Mouse (Mus musculus) lung, embryonic 15.5 days (tissue): ENCODE data around the gene Phlpp1. TPM values are rescaled to one million over a fixed set of nuclear protein-coding genes. Genes with fewer than 3 reads are reported as not detected.

Experiments
- ATAC-seq: fragments of 200-750 bp; cut with Nextera tagmentation; 2 replicates; pipeline ENCODE4 v1.8.0; 2017; ENCODE audit warnings: moderate number of reproducible peaks, borderline replicate concordance; ENCODE audit not compliant: low FRiP score, low TSS enrichment; ENCODE audit errors: extremely low read depth
- H3K27ac ChIP-seq: fragments of 300-500 bp; sonication (generic); 2 replicates; pipeline ENCODE4 v1.5.1; 2015; ENCODE audit warnings: moderate library complexity, mild to moderate bottlenecking, inconsistent platforms
- H3K27me3 ChIP-seq: fragments of 300-500 bp; sonication (generic); 2 replicates; pipeline ENCODE4 v1.6.1; 2015; ENCODE audit warnings: inconsistent platforms
- H3K36me3 ChIP-seq: fragments of 300-500 bp; sonication (generic); 2 replicates; pipeline ENCODE4 v1.6.1; 2015; ENCODE audit warnings: inconsistent platforms
- H3K4me1 ChIP-seq: fragments of 300-500 bp; sonication (generic); 2 replicates; pipeline ENCODE4 v1.6.1; 2015; ENCODE audit warnings: inconsistent platforms
- H3K4me2 ChIP-seq: fragments of 300-500 bp; sonication (generic); 2 replicates; pipeline ENCODE4 v1.6.1; 2015; ENCODE audit warnings: inconsistent platforms, mild to moderate bottlenecking, moderate library complexity
- H3K4me3 ChIP-seq: fragments of 300-500 bp; sonication (generic); 2 replicates; pipeline ENCODE4 v1.5.1; 2015; ENCODE audit warnings: mild to moderate bottlenecking, inconsistent platforms
- H3K9ac ChIP-seq: fragments of 300-500 bp; sonication (generic); 2 replicates; pipeline ENCODE4 v1.6.1; 2015; ENCODE audit warnings: inconsistent platforms
- H3K9me3 ChIP-seq: fragments of 300-500 bp; sonication (generic); 2 replicates; pipeline ENCODE4 v1.6.1; 2016; ENCODE audit warnings: inconsistent platforms
- WGBS: fragments of 180-500 bp; shearing (Covaris S2); methylation state at CpG from one replicate; pipeline ENCODE4 v1.1.7; 2015; 5-methylcytosine and 5-hydroxymethylcytosine counted together
- polyA plus RNA-seq: library from polyadenylated mRNA; unstranded; fragments of >200 nt; fragmentation: Nextera tagmentation; extraction: Ambion mirVana; gene quantifications from 2 replicates; pipeline ENCODE4 v1.2.1, GENCODE M21; 2015

Gene Phlpp1
- polyA plus RNA-seq, 1 experiment from 2014 or later = 3.6 TPM

- Histone ChIP-seq H3K27me3 (no peaks in the 10 kb centered on the region), H3K9me3 (no peaks in the 10 kb centered on the region), H3K36me3 (peaks cover 4% of the 10 kb centered on the region; the same call in 1 of the 2 replicates), H3K27ac (no peak overlapping the region), H3K4me2 (no peak overlapping the region), H3K4me3 (no peak overlapping the region), H3K9ac (no peak overlapping the region), H3K4me1 (no peaks in the 10 kb centered on the region)
- no peak for ATAC-seq
- WGBS = 73% methylated on average over 4 of the region's 4 CpGs
Measured at GRCm38 (mm10) chr1:106374971-106375370, 203.4 kb downstream of the Phlpp1 start.

DNA sequence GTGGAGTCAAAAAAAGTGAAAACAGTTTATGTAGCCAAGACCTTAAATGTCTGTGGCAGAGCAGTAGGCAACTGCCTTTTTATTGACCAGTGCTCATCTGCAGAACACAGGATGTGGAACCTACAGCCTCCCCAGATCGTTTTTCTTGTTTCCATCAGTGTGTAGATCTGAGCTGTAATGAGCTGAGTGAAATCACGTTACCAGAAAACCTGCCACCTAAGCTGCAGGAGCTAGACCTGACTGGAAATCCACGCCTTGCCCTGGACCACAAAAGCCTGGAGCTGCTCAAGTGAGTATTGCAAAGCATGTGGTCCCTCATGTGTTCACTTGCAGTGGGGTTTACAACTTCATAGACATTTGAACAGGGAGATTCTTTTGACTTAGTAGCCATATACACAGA is 204.5 kb downstream of the Phlpp1 start:
- WGBS = 65% methylated on average over 3 of the region's 3 CpGs
- Histone ChIP-seq H3K4me2 (no peak overlapping the region), H3K9me3 (no peaks in the 10 kb centered on the region), H3K27ac (no peak overlapping the region), H3K36me3 (peaks cover 4% of the 10 kb centered on the region; the same call in 1 of the 2 replicates), H3K9ac (no peak overlapping the region), H3K4me3 (no peak overlapping the region), H3K27me3 (no peaks in the 10 kb centered on the region), H3K4me1 (no peaks in the 10 kb centered on the region)
- no peak for ATAC-seq

DNA sequence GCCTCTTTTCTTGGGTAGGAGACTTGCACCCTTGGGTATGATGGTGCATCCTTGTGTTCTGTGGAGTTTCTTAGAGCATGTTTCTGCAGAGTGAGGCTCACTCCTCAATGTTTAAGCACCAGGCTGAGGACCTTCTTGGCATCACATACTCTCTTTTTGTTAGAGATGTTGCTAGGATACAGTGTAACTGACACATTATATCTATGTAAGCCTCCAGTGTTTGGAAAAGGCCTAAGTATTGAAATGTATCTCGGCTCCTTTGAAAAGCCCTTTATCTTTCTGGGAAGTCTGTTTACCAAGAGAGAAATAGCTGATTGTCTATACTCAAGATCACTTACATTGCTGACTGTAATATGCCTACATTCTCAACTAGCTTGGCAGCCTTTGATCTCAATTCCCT is 208.9 kb downstream of the Phlpp1 start:
- Histone ChIP-seq H3K9me3 (no peaks in the 10 kb centered on the region), H3K4me3 (no peak overlapping the region), H3K27me3 (no peaks in the 10 kb centered on the region), H3K4me1 (no peaks in the 10 kb centered on the region), H3K36me3 (peaks cover 4% of the 10 kb centered on the region; the same call in 1 of the 2 replicates), H3K9ac (no peak overlapping the region), H3K27ac (no peak overlapping the region), H3K4me2 (no peak overlapping the region)
- WGBS = 26% methylated on average over 1 of the region's 1 CpGs
- ATAC-seq = no peak

DNA sequence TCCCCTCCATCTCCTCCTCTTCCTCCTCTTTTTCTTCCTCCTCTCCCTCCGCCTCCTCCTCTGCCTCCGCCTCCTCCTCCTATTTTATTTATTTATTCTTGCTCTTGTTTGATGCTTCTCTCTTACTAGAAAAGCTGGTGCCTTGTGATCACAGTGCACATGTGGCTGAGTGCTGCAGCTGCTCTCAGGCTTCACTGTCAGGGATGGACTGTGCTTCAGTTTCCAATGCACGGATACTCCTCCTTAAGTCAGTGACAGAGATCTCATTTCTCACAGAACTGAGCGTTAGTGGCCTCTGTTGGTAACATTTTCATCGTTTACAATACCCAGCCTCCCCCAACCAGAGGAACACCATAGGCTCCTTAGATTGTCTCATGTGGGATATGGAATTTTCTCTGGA is 215.0 kb downstream of the Phlpp1 start:
- no peaks in the 10 kb centered on the region for H3K9me3 ChIP-seq
- no peak overlapping the region for H3K4me3 ChIP-seq
- 53% methylated on average over 5 of the region's 5 CpGs for WGBS
- no peak overlapping the region for H3K27ac ChIP-seq
- H3K4me1 ChIP-seq = no peaks in the 10 kb centered on the region
- 0 out of 2 replicates have a peak, but pooled peaks cover 5% of the 10 kb centered on the region for H3K36me3 ChIP-seq
- H3K4me2 ChIP-seq = no peak overlapping the region
- no peaks in the 10 kb centered on the region for H3K27me3 ChIP-seq
- no peak overlapping the region for H3K9ac ChIP-seq
- ATAC-seq = no peak

DNA sequence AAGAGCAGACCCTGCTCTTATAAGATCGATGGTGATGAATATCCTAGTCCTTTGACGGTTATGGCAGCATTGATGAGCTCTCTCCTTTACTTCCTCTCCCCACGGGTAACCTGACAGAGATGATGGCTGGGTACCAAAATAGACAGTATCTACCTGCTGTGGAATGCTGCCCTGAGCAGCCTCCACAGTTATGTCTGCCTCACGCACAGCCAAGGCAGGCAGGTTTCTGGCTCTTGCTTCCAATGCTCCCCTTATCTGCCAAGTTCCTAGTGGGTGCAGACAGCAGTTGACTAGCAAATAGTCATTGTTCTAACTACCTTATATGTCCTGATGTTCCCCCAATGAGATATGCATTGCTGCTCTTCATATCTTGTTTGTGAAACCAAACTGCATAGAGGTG is 215.7 kb downstream of the Phlpp1 start:
- Histone ChIP-seq H3K4me2 (no peak overlapping the region), H3K4me3 (no peak overlapping the region), H3K36me3 (peaks cover 5% of the 10 kb centered on the region; the same call in 1 of the 2 replicates), H3K9ac (no peak overlapping the region), H3K27ac (no peak overlapping the region), H3K27me3 (no peaks in the 10 kb centered on the region), H3K9me3 (no peaks in the 10 kb centered on the region), H3K4me1 (no peaks in the 10 kb centered on the region)
- no peak for ATAC-seq
- 78% methylated on average over 4 of the region's 4 CpGs for WGBS

GRCm38 (mm10) chr1:106389673-106390072 is 218.1 kb downstream of the Phlpp1 start:
- Histone ChIP-seq H3K27ac (no peak overlapping the region), H3K4me2 (no peak overlapping the region), H3K9ac (no peak overlapping the region), H3K27me3 (no peaks in the 10 kb centered on the region), H3K4me1 (no peaks in the 10 kb centered on the region), H3K36me3 (peaks cover 5% of the 10 kb centered on the region; the same call in 1 of the 2 replicates), H3K9me3 (no peaks in the 10 kb centered on the region), H3K4me3 (no peak overlapping the region)
- no peak; the same call in 1 of the 2 replicates for ATAC-seq
- WGBS = 8% methylated on average over 5 of the region's 5 CpGs

GRCm38 (mm10) chr1:106393072-106393471 is 221.5 kb downstream of the Phlpp1 start:
- H3K36me3 ChIP-seq = no peaks in the 10 kb centered on the region; the same call in 1 of the 2 replicates
- ATAC-seq = no peak
- H3K27ac ChIP-seq = no peak overlapping the region
- H3K4me3 ChIP-seq = no peak overlapping the region
- no peaks in the 10 kb centered on the region for H3K27me3 ChIP-seq
- H3K9me3 ChIP-seq = no peaks in the 10 kb centered on the region
- no peaks in the 10 kb centered on the region for H3K4me1 ChIP-seq
- no peak overlapping the region for H3K4me2 ChIP-seq
- 92% methylated on average over 6 of the region's 6 CpGs for WGBS
- H3K9ac ChIP-seq = no peak overlapping the region

DNA sequence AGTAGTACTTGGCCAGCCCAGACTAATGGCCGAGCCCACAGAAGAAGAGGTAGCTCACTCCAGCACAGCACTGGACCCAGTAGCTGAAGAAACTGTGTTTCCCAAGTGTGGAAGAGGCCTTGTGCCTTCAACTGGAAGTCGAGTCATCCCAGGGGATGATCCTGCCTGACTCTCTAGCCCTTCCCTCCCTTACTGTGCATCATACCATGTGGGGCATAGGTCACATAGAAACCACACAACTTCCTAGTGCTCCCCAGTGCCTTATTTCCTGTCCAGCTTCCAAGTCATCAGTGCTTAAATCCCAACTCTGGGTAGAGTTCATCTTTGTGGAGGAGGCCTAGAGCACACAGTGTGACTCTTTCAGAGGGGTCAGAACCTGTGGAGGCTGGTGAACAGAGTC is 223.1 kb downstream of the Phlpp1 start:
- ATAC-seq = no peak
- H3K36me3 ChIP-seq = no peaks in the 10 kb centered on the region; the same call in 1 of the 2 replicates

DNA sequence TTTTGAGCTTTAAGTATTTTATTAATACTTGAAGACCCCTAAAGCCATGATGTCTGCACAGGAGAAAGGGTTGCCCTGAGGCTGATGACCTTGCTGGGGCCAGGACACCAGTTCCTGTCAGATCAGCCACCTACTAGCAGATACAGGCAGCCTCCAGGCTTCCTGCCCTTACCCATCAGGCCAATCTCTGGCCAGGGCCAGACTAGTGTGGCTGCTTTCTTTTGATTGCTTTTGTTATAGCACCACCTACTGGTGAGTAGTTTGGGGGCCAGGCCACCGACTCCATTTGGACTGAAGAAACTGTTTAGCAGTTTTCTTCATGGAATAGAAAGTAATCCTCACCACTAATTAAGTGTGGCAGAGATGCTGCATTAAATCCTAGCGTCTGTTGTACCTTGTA is 223.9 kb downstream of the Phlpp1 start:
- Histone ChIP-seq H3K27ac (no peak overlapping the region), H3K9me3 (no peaks in the 10 kb centered on the region), H3K36me3 (no peaks in the 10 kb centered on the region; the same call in 1 of the 2 replicates), H3K9ac (no peak overlapping the region), H3K4me3 (no peak overlapping the region), H3K4me2 (no peak overlapping the region), H3K27me3 (no peaks in the 10 kb centered on the region), H3K4me1 (no peaks in the 10 kb centered on the region)
- ATAC-seq = peak; percentile 68; the same call in 1 of the 2 replicates
- 5% methylated on average over 2 of the region's 2 CpGs for WGBS

More for the DNA sequence above, 223.1 kb downstream of the Phlpp1 start:
- WGBS = 72% methylated on average over 2 of the region's 2 CpGs
- no peak overlapping the region for H3K4me3 ChIP-seq
- no peak overlapping the region for H3K9ac ChIP-seq
- no peaks in the 10 kb centered on the region for H3K4me1 ChIP-seq
- no peak overlapping the region for H3K27ac ChIP-seq
- no peaks in the 10 kb centered on the region for H3K9me3 ChIP-seq
- no peaks in the 10 kb centered on the region for H3K27me3 ChIP-seq
- H3K4me2 ChIP-seq = no peak overlapping the region

DNA sequence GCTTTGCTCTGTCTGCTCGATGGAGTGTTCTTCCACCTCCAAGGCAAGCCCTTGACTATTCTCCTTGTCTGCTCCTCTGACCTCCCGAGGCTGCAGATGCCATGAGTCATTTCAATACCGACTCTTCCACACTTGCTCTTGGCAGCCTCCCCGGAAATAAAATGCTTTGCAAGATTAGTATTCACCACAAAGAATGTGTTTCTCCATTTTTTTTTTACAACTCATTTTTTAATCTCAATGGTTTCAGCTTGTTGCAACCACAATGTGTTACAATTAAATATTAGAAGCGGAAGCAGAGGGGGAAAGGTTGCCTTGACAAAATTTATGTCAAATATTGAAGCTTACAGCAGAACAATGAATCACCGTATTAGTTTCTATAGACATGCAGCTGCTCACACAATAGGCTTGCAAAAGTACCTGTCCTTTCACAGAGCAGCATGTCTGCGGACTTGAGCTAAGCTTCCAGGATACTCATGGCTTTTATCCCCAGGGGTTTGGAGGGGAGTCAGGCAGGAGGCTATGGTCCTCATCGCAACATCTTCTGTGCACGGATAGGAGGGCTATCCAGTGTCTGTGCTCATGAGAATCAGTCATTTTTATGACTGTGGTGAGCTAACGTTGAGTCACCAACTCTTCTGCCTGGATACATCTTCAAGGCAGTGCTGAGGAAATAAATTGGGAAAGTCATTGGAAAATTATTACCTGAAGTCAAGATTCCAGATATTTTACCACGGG is 229.5 kb downstream of the Phlpp1 start:
- no peaks in the 10 kb centered on the region for H3K27me3 ChIP-seq
- no peak overlapping the region for H3K4me2 ChIP-seq
- no peaks in the 10 kb centered on the region for H3K4me1 ChIP-seq
- no peak overlapping the region for H3K9ac ChIP-seq
- 55% methylated on average over 11 of the region's 11 CpGs for WGBS
- H3K4me3 ChIP-seq = no peak overlapping the region
- ATAC-seq = no peak
- no peaks in the 10 kb centered on the region for H3K9me3 ChIP-seq
- H3K27ac ChIP-seq = no peak overlapping the region
- H3K36me3 ChIP-seq = no peaks in the 10 kb centered on the region

- 87% methylated on average over 6 of the region's 6 CpGs for WGBS
- Histone ChIP-seq H3K4me2 (no peak overlapping the region), H3K4me3 (no peak overlapping the region), H3K27me3 (no peaks in the 10 kb centered on the region), H3K9me3 (no peaks in the 10 kb centered on the region), H3K9ac (no peak overlapping the region), H3K27ac (no peak overlapping the region), H3K36me3 (no peaks in the 10 kb centered on the region), H3K4me1 (peaks cover 2% of the 10 kb centered on the region; the same call in 1 of the 2 replicates)
- no peak for ATAC-seq
Measured at GRCm38 (mm10) chr1:106403011-106403501, 231.5 kb downstream of the Phlpp1 start.

DNA sequence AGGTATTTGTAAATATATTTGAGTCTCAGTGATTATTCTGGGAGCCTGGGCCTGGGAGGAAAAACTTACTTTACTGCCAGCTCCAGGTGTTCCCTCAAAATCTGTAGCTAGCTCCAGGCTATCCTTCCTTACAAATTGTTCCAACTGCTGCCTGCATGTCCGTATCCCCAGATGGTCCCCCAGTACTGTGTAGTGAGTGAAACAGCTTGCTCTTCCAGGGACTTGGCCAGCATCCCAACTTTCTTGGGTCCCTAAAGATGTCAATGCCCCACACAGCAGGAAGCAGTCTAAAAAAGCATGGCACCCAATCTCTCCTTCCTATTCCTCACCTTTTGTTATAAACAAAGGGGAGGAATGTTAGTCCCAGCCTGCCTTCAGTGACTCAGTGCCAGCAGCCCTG is 235.3 kb downstream of the Phlpp1 start:
- Histone ChIP-seq H3K9me3 (no peaks in the 10 kb centered on the region), H3K4me1 (peaks cover 6% of the 10 kb centered on the region; the same call in 1 of the 2 replicates), H3K27ac (no peak overlapping the region), H3K4me2 (no peak overlapping the region), H3K4me3 (no peak overlapping the region), H3K9ac (no peak overlapping the region), H3K27me3 (no peaks in the 10 kb centered on the region), H3K36me3 (no peaks in the 10 kb centered on the region)
- WGBS = 33% methylated on average over 1 of the region's 1 CpGs
- no peak for ATAC-seq
